21 mouse cellular contexts compared by ENCODE assay signal in genomic region chr1:89007476-89007875, GRCm38 (mm10).
"Had no signal": no experiment of that assay in that cellular context is flagged by ENCODE, and none has a peak within 500 bp of the region (broad histone marks: within the 10 kb centered on the region; RNA-seq: fewer than 3 reads in every experiment).

No protein-coding gene starts in this region.

- H3K36me3 ChIP-seq: limb, embryonic 12.5 days; limb, embryonic 15.5 days; midbrain, embryonic 10.5 days; midbrain, embryonic 13.5 days; neural tube, embryonic 13.5 days had no signal

- H3K27me3 ChIP-seq: limb, embryonic 12.5 days; limb, embryonic 15.5 days; megakaryocyte, embryonic 14.5 days; midbrain, embryonic 13.5 days; neural tube, embryonic 13.5 days had no signal

- DNase-seq: kidney, adult 9 months; kidney, postnatal 14 days; kidney, postnatal 4 days; left cerebral cortex, postnatal 4 days; liver, postnatal 0 days; lung, embryonic 14.5 days; lung, postnatal 36 days; retina, postnatal 1 day; thymus, postnatal 25 days had no signal

- H3K9ac ChIP-seq: limb, embryonic 12.5 days; limb, embryonic 15.5 days; liver, embryonic 14.5 days; liver, postnatal 0 days; lung, embryonic 14.5 days; midbrain, embryonic 13.5 days; neural tube, embryonic 13.5 days had no signal

- H3K4me1 ChIP-seq: limb, embryonic 15.5 days; megakaryocyte, embryonic 14.5 days had no signal

- H3K9me3 ChIP-seq: limb, embryonic 15.5 days; midbrain, embryonic 10.5 days; midbrain, embryonic 13.5 days; neural tube, embryonic 13.5 days had no signal

- H3K4me2 ChIP-seq: limb, embryonic 12.5 days; limb, embryonic 15.5 days; liver, embryonic 11.5 days; lung, embryonic 14.5 days; midbrain, embryonic 13.5 days; neural tube, embryonic 13.5 days had no signal

- H3K4me3 ChIP-seq: limb, embryonic 12.5 days; limb, embryonic 15.5 days; megakaryocyte, embryonic 14.5 days; midbrain, embryonic 10.5 days; midbrain, embryonic 13.5 days; myocyte; neural tube, embryonic 13.5 days had no signal

- ATAC-seq: liver, postnatal 0 days; lung, postnatal 0 days; midbrain, embryonic 13.5 days; midbrain, embryonic 16.5 days had no signal

- H3K27ac ChIP-seq: limb, embryonic 12.5 days; limb, embryonic 15.5 days; liver, embryonic 14.5 days; midbrain, embryonic 10.5 days; midbrain, embryonic 13.5 days; neural tube, embryonic 13.5 days; stomach, postnatal 0 days had no signal
